Mouse (Mus musculus) hindbrain, embryonic 11.5 days (tissue): ENCODE measurements around the gene Chtop. TPM values are rescaled to one million over a fixed set of nuclear protein-coding genes. Genes with fewer than 3 reads are reported as not detected.

Source experiments
- ATAC-seq: fragments of 200-750 bp; cut with Nextera tagmentation; 2 replicates; pipeline ENCODE4 v1.8.0; 2017; ENCODE audit warnings: mild to moderate bottlenecking, moderate TSS enrichment, moderate library complexity; ENCODE audit not compliant: low FRiP score
- DNase-seq: peaks from one replicate; pipeline ENCODE4 v3.0.0-alpha.2; 2015; ENCODE audit warnings: low spot score
- H3K27ac ChIP-seq: fragments of 300-500 bp; sonication (generic); 2 replicates; pipeline ENCODE4 v1.5.1; 2014; ENCODE audit warnings: mild to moderate bottlenecking, low read depth, low read length
- H3K27me3 ChIP-seq: fragments of 300-500 bp; sonication (generic); 2 replicates; pipeline ENCODE4 v1.6.1; 2014; ENCODE audit warnings: mild to moderate bottlenecking, low read length, moderate library complexity, mixed read lengths; ENCODE audit not compliant: control insufficient read depth, insufficient read depth
- H3K36me3 ChIP-seq: fragments of 300-500 bp; sonication (generic); 2 replicates; pipeline ENCODE4 v1.6.1; 2014; ENCODE audit warnings: mild to moderate bottlenecking, low read length, moderate library complexity, mixed read lengths; ENCODE audit not compliant: control insufficient read depth, insufficient read depth
- H3K4me1 ChIP-seq: fragments of 300-500 bp; sonication (generic); replicated peaks from 2 replicates; pipeline ENCODE4 v1.6.1; 2014; ENCODE audit warnings: low read length, mixed read lengths; ENCODE audit not compliant: control insufficient read depth, insufficient read depth
- H3K4me2 ChIP-seq: fragments of 300-500 bp; sonication (generic); replicated peaks from 2 replicates; pipeline ENCODE4 v1.6.1; 2014; ENCODE audit warnings: mild to moderate bottlenecking, low read depth, low read length
- H3K4me3 ChIP-seq: fragments of 300-500 bp; sonication (generic); 2 replicates; pipeline ENCODE4 v1.5.1; 2014; ENCODE audit warnings: low read depth, low read length
- H3K9ac ChIP-seq: fragments of 300-500 bp; sonication (generic); 2 replicates; pipeline ENCODE4 v1.6.1; 2014; ENCODE audit warnings: low read depth, low read length
- H3K9me3 ChIP-seq: fragments of 300-500 bp; sonication (generic); 2 replicates; pipeline ENCODE4 v1.6.1; 2016; ENCODE audit warnings: low read length; ENCODE audit not compliant: control insufficient read depth
- WGBS: fragments of 180-500 bp; shearing (Covaris S2); extraction: QIAGEN DNeasy Blood & Tissue Kit; methylation state at CpG from one replicate; pipeline ENCODE4 v1.1.7; 2014; 5-methylcytosine and 5-hydroxymethylcytosine counted together
- polyA plus RNA-seq: library from polyadenylated mRNA; unstranded; fragments of >200 nt; fragmentation: Nextera tagmentation; extraction: Ambion mirVana; gene quantifications from 2 replicates; pipeline ENCODE4 v1.2.1, GENCODE M21; 2014

The Chtop gene
- polyA plus RNA-seq = 138 and 143 TPM in 2 replicates

- ATAC-seq = peak; percentile 93
Observed at GRCm38 (mm10) chr3:90508950-90509746, at the start of gene Chtop. Gene Chtop (minus strand): TSS chr3:90509498.

GRCm38 (mm10) chr3:90555954-90556353 lies 46.7 kb upstream of the Chtop start:
- H3K27ac ChIP-seq = no peak overlapping the region

More at GRCm38 (mm10) chr3:90508950-90509746, at the start of gene Chtop:
- peak within 1 kb of the TSS; percentile 77 for H3K4me3 ChIP-seq
- H3K4me1 ChIP-seq = 0 out of 2 replicates have a peak, but pooled peaks cover 2% of the 10 kb centered on the region
- peak within 1 kb of the TSS; percentile 86 for H3K27ac ChIP-seq
- no peaks in the 10 kb centered on the region for H3K9me3 ChIP-seq
- under 1% methylated on average over 62 of the region's 66 CpGs for WGBS
- H3K9ac ChIP-seq = peak within 1 kb of the TSS; percentile 87
- peak; percentile 100 for DNase-seq
- H3K27me3 ChIP-seq = no peaks in the 10 kb centered on the region
- peak within 1 kb of the TSS; percentile 83 for H3K4me2 ChIP-seq
- H3K36me3 ChIP-seq = peaks cover 12% of the 10 kb centered on the region; the same call in 1 of the 2 replicates

GRCm38 (mm10) chr3:90552231-90552630 lies 42.9 kb upstream of the Chtop start:
- Histone ChIP-seq H3K9me3 (no peaks in the 10 kb centered on the region), H3K27ac (no peak overlapping the region), H3K4me1 (no peaks in the 10 kb centered on the region), H3K4me3 (no peak overlapping the region), H3K4me2 (no peak overlapping the region), H3K36me3 (no peaks in the 10 kb centered on the region), H3K27me3 (no peaks in the 10 kb centered on the region), H3K9ac (no peak overlapping the region)
- WGBS = 81% methylated on average over 2 of the region's 2 CpGs
- ATAC-seq (no peak), DNase-seq (no peak)

More at GRCm38 (mm10) chr3:90555954-90556353, 46.7 kb upstream of the Chtop start:
- DNase-seq (no peak), ATAC-seq (peak; percentile 59)
- H3K27me3 ChIP-seq = no peaks in the 10 kb centered on the region
- H3K4me1 ChIP-seq = no peaks in the 10 kb centered on the region
- no peak overlapping the region for H3K4me2 ChIP-seq
- H3K4me3 ChIP-seq = no peak overlapping the region
- H3K9me3 ChIP-seq = no peaks in the 10 kb centered on the region
- 46% methylated on average over 5 of the region's 5 CpGs for WGBS
- no peak overlapping the region for H3K9ac ChIP-seq
- H3K36me3 ChIP-seq = no peaks in the 10 kb centered on the region

GRCm38 (mm10) chr3:90550421-90550790 lies 41.1 kb upstream of the Chtop start:
- H3K4me2 ChIP-seq = no peak overlapping the region
- DNase-seq = no peak
- WGBS = 90% methylated on average over 2 of the region's 2 CpGs
- no peak for ATAC-seq
- H3K27me3 ChIP-seq = no peaks in the 10 kb centered on the region
- no peaks in the 10 kb centered on the region for H3K36me3 ChIP-seq
- no peaks in the 10 kb centered on the region for H3K9me3 ChIP-seq
- no peaks in the 10 kb centered on the region for H3K4me1 ChIP-seq
- no peak overlapping the region for H3K27ac ChIP-seq
- H3K9ac ChIP-seq = no peak overlapping the region
- H3K4me3 ChIP-seq = no peak overlapping the region

GRCm38 (mm10) chr3:90549676-90550420 lies 40.5 kb upstream of the Chtop start:
- H3K36me3 ChIP-seq = no peaks in the 10 kb centered on the region
- ATAC-seq (no peak), DNase-seq (no peak)
- H3K4me2 ChIP-seq = no peak overlapping the region
- H3K4me3 ChIP-seq = no peak overlapping the region
- H3K9ac ChIP-seq = no peak overlapping the region
- H3K27ac ChIP-seq = no peak overlapping the region
- H3K4me1 ChIP-seq = no peaks in the 10 kb centered on the region
- 58% methylated on average over 5 of the region's 5 CpGs for WGBS
- no peaks in the 10 kb centered on the region for H3K9me3 ChIP-seq
- no peaks in the 10 kb centered on the region for H3K27me3 ChIP-seq

GRCm38 (mm10) chr3:90540904-90541303 lies 31.6 kb upstream of the Chtop start:
- H3K9ac ChIP-seq = 0 out of 2 replicates have a peak overlapping the region, but pooled peaks have one; percentile 19
- H3K27me3 ChIP-seq = no peaks in the 10 kb centered on the region
- WGBS = 32% methylated on average over 4 of the region's 4 CpGs
- ATAC-seq (peak; percentile 76), DNase-seq (peak; percentile 38)
- no peaks in the 10 kb centered on the region for H3K9me3 ChIP-seq
- H3K27ac ChIP-seq = peak overlapping the region; percentile 36; the same call in 1 of the 2 replicates
- H3K4me1 ChIP-seq = no peaks in the 10 kb centered on the region
- peak overlapping the region; percentile 21 for H3K4me2 ChIP-seq
- no peak overlapping the region for H3K4me3 ChIP-seq
- no peaks in the 10 kb centered on the region for H3K36me3 ChIP-seq

GRCm38 (mm10) chr3:90537905-90538296 lies 28.6 kb upstream of the Chtop start:
- H3K4me3 ChIP-seq = no peak overlapping the region
- H3K27me3 ChIP-seq = no peaks in the 10 kb centered on the region
- WGBS = 80% methylated on average over 4 of the region's 5 CpGs
- no peaks in the 10 kb centered on the region for H3K4me1 ChIP-seq
- no peak for DNase-seq
- no peak overlapping the region for H3K27ac ChIP-seq
- H3K4me2 ChIP-seq = no peak overlapping the region
- no peaks in the 10 kb centered on the region for H3K36me3 ChIP-seq
- H3K9ac ChIP-seq = no peak overlapping the region
- no peak for ATAC-seq
- H3K9me3 ChIP-seq = no peaks in the 10 kb centered on the region

- Histone ChIP-seq H3K4me1 (no peaks in the 10 kb centered on the region), H3K4me3 (no peak within 1 kb of the TSS), H3K4me2 (no peak within 1 kb of the TSS), H3K9ac (no peak within 1 kb of the TSS), H3K27ac (no peak within 1 kb of the TSS), H3K36me3 (no peaks in the 10 kb centered on the region), H3K27me3 (no peaks in the 10 kb centered on the region), H3K9me3 (no peaks in the 10 kb centered on the region)
- ATAC-seq = no peak
- no peak for DNase-seq
- 41% methylated on average over 10 of the region's 10 CpGs for WGBS
Observed at GRCm38 (mm10) chr3:90537141-90537904, 28.0 kb upstream of the Chtop start, which contains the start of gene S100a16. Gene S100a16 (plus strand): TSS chr3:90537254.
